8 mouse cellular contexts compared by ENCODE assay signal in genomic region chr11:117232032-117232431, GRCm38 (mm10). TPM values are rescaled to one million over a fixed set of nuclear protein-coding genes. Genes with fewer than 3 reads are reported as not detected.
DNase-seq lines count a peak whose midpoint lies in the region; ATAC-seq and TF ChIP-seq lines count a peak whose summit lies in the region.
"Had no signal": no experiment of that assay in that cellular context is flagged by ENCODE, and none has a peak within 500 bp of the region (broad histone marks: within the 10 kb centered on the region; RNA-seq: fewer than 3 reads in every experiment).

No protein-coding gene starts in this region.

- no peaks in the 10 kb centered on the region for H3K36me3 ChIP-seq in forebrain, embryonic 15.5 days
- H3K36me3 ChIP-seq in midbrain, embryonic 10.5 days = no peaks in the 10 kb centered on the region

- H3K27ac ChIP-seq in cortical plate, adult 2 months (ENCODE audit: insufficient read depth, low read length) = peak overlapping the region; percentile 35; the same call in 1 of the 2 replicates
- no peak overlapping the region for H3K27ac ChIP-seq in forebrain, embryonic 15.5 days (replicated peaks)
- H3K27ac ChIP-seq in midbrain, embryonic 10.5 days (replicated peaks) = peak overlapping the region; percentile 61
- H3K27ac ChIP-seq: macrophage had no signal

- no peaks in the 10 kb centered on the region for H3K27me3 ChIP-seq in forebrain, embryonic 15.5 days
- peaks cover 23% of the 10 kb centered on the region for H3K27me3 ChIP-seq in midbrain, embryonic 10.5 days (ENCODE audit: low read depth, poor library complexity, severe bottlenecking)

- ATAC-seq in forebrain, embryonic 15.5 days (replicated peaks) = no peak

- no peaks in the 10 kb centered on the region for H3K9me3 ChIP-seq in forebrain, embryonic 15.5 days
- H3K9me3 ChIP-seq in midbrain, embryonic 10.5 days (replicated peaks) = no peaks in the 10 kb centered on the region

- peak overlapping the region; percentile 27; the same call in 1 of the 2 replicates for H3K9ac ChIP-seq in forebrain, embryonic 15.5 days (replicated peaks)

- 31% methylated on average over 19 of the region's 19 CpGs for WGBS in forebrain, embryonic 15.5 days
- 33% methylated on average over 19 of the region's 19 CpGs for WGBS in midbrain, embryonic 10.5 days

- DNase-seq in heart, postnatal 36 days = peak; percentile 67 to 70
- DNase-seq in kidney, postnatal 4 days = peak; percentile 86 to 92
- DNase-seq in midbrain, embryonic 10.5 days (ENCODE audit: low spot score) = peak; percentile 34
- DNase-seq in thymus, postnatal 14 days = no peak
- no peak for DNase-seq in cerebellum, adult 18-20 months

- peaks cover 5% of the 10 kb centered on the region for H3K4me1 ChIP-seq in cortical plate, adult 2 months (ENCODE audit: control insufficient read depth, insufficient read depth, low read length)
- peaks cover 15% of the 10 kb centered on the region for H3K4me1 ChIP-seq in forebrain, embryonic 15.5 days
- peaks cover 43% of the 10 kb centered on the region for H3K4me1 ChIP-seq in midbrain, embryonic 10.5 days

- peak overlapping the region; percentile 24; the same call in 1 of the 2 replicates for H3K4me3 ChIP-seq in cortical plate, adult 2 months (ENCODE audit: insufficient read depth, low read length)
- peak overlapping the region; percentile 23 for H3K4me3 ChIP-seq in forebrain, embryonic 15.5 days
- peak overlapping the region; percentile 33 for H3K4me3 ChIP-seq in midbrain, embryonic 10.5 days

- no peak for TF ChIP-seq CTCF in cortical plate, adult 2 months (IDR thresholded peaks at IDR 0.05; ENCODE audit: extremely low read depth, insufficient read depth, low read length)

- intact Hi-C loops in heart, postnatal 36 days (cut with DNase I) = no loop called here

- TF ChIP-seq POLR2A in cortical plate, adult 2 months (IDR thresholded peaks at IDR 0.05; ENCODE audit: extremely low read depth, insufficient read depth, low read length) = no peak

- peak overlapping the region; percentile 40 for H3K4me2 ChIP-seq in forebrain, embryonic 15.5 days (replicated peaks)

RNA-seq across cellular contexts. Expression of gene Sept9, which starts 32.6 kb away (rescaled TPM):
- polyA plus RNA-seq in cortical plate, adult 2 months (2012; rRNA removed) = 34.6 and 36.9 TPM in 2 replicates
- 126 and 128 TPM in 2 replicates for polyA plus RNA-seq in forebrain, embryonic 15.5 days (2015; fragmentation: Nextera tagmentation; extraction: Ambion mirVana)
- 10 to 100 TPM; 28.6 to 37.1 TPM for total RNA-seq in heart, postnatal 36 days (2021)
- polyA plus RNA-seq in midbrain, embryonic 10.5 days (2016; fragmentation: Nextera tagmentation; extraction: Ambion mirVana) = 186 and 195 TPM in 2 replicates

Comparison
In these comparisons a context has a peak if more than half of its experiments do, and no peak if none do; other contexts are left out.
1. DNase-seq: peak in heart, postnatal 36 days (2 of 2), kidney, postnatal 4 days (2 of 2) and midbrain, embryonic 10.5 days (single experiment); none in thymus, postnatal 14 days (single experiment) and cerebellum, adult 18-20 months (0 of 2).
2. Peak in every context shown above with its lines, with median percentiles within 50 percentile points of each other: H3K4me3 ChIP-seq.